Mouse (Mus musculus): ENCODE measurements around the gene Ccdc186.

Gene Ccdc186

DNA sequence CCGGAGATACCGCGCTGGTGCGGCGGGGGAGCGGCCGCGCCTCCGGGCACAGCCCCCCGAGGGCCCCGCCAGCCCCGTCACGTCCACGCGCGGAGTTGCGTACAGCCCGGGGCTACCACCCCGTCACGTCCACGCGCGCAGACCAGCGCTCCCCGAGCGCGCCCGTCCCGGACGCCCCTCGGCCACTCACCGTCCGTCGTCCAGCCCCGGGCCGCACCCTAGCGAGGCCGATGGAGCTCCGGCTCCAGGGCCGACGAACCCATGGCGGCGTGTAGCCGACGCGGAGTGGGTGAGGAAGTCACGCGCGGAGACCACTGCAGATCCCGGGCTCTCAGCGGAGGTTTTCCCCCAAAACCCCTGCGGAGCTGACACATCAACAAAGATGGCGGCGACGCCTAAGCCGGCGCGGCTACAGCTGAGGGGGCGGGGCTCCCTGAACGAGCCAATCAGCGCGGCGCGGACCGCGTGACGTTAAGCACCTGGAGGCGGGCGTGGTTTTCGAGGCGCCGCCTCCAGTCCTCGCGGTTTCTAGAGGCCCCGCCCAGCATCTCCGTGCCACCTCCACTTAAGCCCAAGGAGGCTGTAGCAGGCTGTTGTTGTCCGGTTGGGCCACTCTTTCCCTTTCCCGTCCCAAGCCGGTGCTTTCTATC lies at the start of gene Ccdc186:
Gene Ccdc186, minus strand, starts transcription at position 393 of the 650 bp plus-strand sequence.
- in situ Hi-C loops (cut with MboI, MseI): no loop called here

DNA sequence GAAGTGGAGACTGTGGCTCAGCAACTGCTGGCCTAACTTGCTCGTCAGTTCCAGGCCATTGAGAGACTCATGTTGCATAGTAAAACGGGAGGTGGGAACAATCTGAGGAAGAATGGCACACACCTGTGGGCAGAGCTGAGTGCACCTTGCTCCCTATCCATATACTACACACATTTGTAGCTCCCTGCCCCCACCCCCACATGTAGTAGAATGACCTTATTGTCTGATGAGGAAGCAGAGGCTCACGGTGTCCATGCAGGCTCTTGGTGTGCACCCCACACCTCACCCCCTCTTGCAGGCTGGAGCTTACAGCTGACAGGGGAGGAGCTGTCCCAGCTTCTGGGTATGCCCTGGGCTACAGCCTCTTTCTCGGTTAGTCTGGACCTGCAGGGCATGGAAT lies 45.7 kb upstream of the Ccdc186 start:
- in situ Hi-C loops (cut with MboI, MseI): no loop called here

DNA sequence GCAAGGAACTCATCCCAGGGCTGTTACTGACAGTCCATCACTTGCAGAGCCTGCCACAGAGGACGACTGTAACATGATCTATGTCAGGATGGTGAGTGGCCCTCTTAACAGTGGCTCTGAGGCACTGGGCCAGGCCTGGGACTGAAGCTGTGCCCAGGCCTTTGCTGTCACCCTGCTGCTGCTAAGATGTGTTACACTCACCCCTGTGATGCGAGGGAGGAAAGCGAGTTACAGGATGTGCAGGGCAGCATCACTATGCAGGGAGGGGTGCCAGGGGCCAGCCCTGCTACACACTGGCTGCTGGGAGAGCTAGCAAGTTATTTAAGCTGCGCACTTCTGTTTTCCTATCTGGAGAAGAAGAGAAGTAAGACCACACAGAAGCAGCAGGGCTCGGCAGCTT lies 34.5 kb upstream of the Ccdc186 start:
- in situ Hi-C loops (cut with MboI, MseI): no loop called here

DNA sequence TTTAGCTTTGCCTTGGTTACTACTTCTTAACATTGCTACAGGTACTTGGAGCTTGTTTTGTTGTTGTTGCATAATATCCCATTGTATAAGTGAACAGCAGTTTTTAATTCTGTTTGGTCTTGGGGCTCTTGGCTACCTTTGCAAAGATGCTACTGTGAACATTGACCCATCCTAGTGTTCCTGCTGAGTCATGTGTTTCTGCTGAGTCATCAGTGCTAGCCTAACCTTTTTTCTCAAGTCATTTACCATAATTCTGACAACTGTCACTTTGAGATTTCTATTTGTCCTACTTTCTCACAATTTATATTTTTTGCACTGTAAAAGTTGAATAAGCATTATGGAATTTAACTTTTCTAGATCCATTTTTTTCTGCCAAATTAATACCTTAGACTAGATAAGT lies 30.6 kb upstream of the Ccdc186 start:
- in situ Hi-C loops (cut with MboI, MseI): no loop called here

DNA sequence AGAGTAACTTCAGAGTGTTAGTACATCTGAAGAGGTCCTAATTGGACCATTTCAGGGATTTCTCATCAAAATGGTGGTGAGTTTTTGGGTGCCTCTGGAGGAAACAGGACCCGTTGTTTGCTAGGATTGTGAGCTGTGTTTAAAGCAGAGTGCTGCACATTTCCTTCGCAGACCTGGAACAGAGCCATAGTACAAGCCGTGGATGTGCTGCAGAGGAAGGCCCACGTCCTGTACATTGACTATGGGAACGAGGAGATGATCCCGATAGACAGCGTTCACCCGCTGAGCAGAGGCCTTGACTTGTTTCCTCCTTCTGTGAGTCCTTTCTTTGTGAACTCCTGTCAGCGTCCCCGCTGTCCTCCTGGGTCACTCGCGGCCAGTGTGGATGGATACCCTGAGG lies 21.0 kb upstream of the Ccdc186 start:
- in situ Hi-C loops (cut with MboI, MseI): no loop called here

DNA sequence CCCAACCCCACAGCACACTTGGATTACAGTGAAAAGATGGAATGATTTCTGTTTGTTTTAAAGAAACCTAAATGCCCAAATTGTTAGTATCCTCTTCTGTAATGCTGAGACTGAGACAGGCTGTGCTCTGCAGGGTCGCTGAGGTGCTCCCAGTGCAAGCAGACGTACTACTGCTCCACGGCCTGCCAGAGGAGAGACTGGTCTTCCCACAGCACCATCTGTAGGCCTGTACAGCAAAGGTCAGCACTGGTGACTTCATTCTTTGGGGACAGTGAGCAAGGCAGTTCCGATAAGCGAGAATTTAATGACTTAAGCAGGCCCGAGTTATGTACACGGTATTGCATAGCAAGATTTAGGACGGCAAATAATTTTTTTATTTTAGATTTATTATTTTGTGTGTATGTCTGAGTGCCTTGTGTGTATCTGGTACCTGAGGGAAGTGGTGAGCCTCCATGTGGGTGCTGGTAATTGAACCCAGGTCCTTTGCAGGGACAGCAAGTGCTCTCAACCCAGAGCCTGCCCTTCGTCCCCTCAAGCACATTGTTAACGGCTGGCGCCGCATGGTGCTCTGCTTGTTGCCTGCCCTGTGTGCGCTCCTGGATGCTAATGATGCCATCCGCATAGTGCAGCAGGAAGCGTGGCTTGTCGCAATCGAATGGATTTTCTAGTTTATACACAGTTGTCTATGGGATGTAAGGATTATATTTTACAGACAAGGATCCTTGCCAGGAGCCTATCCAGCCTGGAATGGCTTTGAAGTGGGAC lies 17.1 kb upstream of the Ccdc186 start:
- in situ Hi-C loops (cut with MboI, MseI): no loop called here

DNA sequence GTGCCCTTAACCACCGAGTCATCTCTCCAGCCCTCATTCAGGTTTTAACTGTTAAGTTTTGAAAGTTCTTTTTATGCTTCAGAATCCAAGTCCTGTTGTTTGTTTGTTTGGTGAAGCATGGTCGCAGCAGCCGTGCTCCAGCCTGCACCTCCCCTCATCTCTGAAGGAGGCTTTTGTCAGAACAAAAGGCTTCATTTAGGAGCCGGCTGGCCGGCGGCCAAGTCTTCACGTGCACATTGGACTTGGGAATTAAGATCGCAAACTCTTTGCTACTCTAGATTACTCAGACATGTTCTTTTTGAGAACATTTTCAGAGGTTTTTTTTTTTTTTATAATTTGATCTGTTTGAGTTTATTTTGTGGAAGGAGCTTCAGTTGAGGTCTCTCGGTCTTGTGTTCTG lies 13.3 kb upstream of the Ccdc186 start:
- in situ Hi-C loops (cut with MboI, MseI): no loop called here

DNA sequence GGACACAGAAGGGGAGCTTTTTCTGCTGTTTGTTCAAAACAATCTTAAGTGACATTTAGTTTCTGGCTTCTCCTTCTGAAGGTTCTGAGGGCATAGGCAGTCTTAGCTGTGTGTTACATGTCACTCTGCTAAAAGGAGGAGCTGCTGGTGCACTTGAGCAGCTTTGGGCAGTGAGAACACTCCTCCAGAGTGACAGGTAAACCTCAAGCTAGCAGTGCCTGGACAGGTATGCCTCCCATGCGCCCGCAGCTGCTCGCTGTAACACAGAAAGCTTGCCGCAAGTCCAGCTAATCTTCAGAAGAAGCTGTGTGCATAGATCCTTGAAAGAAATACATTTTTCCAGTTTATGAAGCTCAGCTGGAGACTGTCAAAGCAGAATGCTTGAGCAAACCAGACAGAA lies 8.2 kb upstream of the Ccdc186 start:
- in situ Hi-C loops (cut with MboI, MseI): no loop called here

DNA sequence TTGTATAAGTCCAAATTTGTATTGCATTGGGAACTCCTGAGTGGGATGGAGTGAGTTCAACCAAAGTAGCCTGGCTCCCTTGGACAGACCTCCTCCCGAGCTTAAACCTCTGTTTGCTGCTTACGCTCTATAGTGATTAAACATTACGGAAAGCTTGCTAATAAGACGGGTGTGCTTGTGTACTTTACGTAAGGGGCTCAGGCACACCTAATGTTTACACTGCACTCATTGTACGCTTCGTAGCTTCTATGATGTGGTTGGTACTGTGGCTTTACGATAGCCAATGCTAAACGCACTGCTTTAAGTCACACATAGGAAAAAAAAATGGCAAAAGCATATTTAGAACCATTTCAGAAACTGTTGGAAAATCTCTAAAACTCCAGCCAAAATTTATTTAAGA lies 7.3 kb upstream of the Ccdc186 start:
- in situ Hi-C loops (cut with MboI, MseI): no loop called here

DNA sequence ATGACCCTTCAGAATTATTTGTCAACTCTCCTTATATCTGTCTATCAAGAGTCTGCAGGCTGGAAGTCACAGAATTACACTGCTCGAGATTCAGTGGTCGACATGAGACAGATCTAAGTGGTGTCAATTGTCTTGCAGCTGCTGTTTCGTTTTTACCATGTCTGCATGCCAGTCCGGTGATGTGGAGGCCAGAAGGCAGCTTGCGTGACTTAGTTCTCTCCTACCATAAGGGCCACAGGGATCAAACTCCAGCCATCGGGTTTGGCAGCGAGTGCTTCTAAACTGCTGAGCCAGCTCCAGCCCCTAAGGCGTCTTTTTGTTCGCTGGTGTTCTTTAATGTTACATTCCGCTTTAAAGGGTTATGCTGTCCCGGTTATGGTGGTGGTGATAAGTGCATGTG lies 6.3 kb upstream of the Ccdc186 start:
- in situ Hi-C loops (cut with MboI, MseI): no loop called here

DNA sequence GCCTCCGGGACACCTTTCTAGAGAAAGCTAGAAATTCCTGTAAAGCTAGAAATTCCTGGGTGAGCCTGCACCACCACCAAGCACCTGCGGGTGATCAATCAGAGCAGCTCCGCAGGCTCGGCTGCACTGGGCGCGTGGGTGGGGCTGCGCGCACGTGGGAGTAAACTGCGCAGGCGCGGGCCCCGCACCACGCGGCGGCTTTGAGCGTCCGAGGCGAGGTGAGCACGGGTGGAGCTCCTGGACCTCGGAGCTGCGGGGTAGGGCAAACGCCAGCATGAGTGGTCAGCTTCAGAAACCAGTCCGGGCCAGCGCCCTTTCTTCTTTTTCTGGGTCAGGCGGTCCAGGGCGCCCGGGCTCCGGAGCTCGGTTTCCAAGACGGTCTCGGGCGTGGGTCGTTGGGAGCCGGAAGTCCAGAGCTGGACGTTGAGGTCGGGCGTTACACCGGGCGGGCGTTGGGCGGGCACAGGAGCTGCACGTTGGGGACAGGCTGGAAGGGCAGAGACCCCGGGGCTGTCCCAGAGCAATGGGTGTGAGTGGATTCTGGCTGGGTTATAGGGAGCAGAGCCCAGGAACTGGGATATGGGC lies 4.1 kb upstream of the Ccdc186 start, which contains the start of gene Tdrd1:
Gene Tdrd1, plus strand, starts transcription at position 163 of the 585 bp plus-strand sequence.
- in situ Hi-C loops (cut with MboI, MseI): no loop called here

DNA sequence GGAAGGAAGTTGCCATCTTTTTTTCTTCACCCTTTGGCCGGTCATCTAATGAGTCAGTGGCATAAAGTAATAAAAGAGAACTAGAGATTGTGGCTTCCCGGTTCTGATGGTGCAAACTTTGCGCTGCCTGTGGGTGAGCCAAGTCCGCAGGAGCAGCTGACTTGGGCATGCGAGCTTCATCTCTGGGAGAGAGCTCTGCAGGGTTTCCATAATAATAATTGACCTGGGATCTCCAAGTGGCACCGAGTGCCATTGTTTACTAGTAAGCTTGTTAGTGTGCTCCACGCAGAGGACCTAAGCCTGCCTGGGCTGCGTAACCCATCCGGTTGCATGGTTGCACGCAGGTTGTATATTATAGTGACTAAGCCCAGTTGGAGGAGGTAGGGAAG lies 452 bp upstream of the Ccdc186 start:
- in situ Hi-C loops (cut with MboI, MseI): no loop called here

DNA sequence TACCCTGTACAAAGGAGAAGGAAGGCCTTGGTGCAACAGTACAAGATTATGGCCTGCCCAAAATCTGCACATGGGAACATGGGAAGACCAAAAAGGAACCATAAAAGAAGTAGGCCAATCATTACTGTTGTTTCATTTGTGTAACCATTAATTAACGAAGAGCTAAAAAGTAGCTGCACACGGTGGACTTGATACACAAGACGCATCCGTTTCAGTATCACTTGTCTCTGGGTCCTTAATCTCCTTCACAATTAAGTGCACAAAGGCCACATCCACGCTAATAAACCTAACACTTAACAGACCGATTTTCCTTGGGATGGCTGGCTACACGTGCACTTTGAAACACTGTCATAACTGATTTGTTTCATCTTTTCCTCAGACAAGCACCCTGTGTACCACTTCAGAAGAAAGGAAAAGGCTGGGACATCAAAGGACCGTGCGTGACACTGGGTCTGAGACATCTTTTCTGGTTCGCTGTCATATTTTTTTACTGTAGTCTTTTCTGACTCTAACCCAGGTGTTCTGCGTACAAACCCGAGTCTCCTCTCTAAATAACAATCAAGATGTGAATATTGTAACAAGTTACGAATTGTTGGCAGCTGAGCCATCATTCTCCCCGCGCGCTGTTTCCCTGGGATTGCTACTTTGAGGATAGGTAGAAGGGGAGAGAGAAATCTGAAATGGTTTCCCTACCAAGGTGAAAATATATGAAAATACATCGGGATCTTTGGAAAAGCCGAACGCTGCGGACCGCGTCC lies 771 bp downstream of the Ccdc186 start:
- in situ Hi-C loops (cut with MboI, MseI): no loop called here

DNA sequence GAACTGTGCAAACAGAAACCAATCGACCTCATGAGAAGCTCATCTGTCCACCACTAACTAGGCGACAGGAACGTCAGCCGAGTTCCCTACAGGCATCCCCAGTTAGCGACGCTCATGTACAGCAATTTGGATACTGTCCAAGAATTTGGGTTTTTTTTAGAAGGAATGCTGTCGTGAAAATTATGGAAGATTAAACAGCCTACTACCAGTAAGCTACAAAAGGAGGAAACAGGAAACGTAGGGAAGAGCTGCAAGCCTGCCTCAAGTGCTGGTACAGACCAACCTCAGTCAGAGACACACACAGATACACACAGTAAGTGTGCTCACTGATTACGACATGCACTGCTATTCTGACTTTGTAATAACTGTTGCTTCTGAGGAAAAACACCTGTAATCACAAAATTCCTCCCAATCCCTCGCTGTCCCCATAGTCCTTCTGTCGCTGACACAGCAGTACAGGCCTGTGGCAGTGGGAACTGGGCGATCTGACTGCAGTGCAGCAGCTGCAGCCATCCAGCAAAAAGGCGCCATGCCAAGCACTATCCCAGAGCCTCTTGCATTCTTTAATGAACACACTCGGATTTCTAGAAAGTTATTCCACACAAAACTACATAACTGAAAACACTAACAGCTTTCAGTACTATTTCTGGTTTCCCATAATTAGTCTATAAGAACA lies 4.0 kb downstream of the Ccdc186 start:
- in situ Hi-C loops (cut with MboI, MseI): loop anchor here (10.0 kb wide), 1 partner anchor 233 kb away; no protein-coding TSS in a partner anchor

DNA sequence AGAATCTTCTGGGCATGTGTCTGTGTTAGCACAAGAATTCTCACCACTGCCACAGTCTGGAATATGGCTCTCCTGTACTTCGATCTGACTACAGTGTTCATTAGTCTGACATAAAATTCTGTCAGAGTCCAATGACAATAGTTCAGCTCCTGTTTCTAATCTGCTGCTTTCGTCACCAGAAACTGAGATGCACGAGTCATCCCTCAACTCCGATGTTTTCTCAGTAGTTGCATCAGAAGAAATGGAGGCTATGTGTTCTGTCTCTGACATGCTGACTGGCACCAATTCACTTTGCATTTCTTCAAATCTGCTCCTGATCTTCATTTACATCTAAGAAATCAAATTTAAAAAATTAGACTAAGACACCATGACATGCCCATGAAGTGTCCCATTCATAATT lies 8.6 kb downstream of the Ccdc186 start:
- in situ Hi-C loops (cut with MboI, MseI): loop anchor here (10.0 kb wide), 1 partner anchor 229 kb away; no protein-coding TSS in a partner anchor

DNA sequence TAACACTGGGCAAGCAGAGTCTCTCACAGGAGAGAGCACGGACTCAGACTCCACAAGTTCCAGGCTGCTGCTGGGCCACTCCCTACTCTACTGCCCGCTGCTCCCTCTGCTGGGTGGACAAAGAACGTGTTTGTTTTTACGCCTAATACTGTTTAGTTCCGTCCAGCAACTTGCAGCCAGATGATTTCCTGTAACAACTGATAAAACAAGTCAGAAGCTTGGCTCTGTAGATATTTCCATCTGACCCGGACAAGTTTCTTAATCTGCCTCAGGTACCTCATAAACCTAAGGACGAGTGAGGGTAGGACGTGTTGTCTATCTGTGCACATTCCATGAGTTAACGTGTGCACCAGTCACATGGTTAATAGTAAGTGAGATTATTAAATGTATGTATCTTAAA lies 10.4 kb downstream of the Ccdc186 start:
- in situ Hi-C loops (cut with MboI, MseI): loop anchor here (10.0 kb wide), 1 partner anchor 227 kb away; no protein-coding TSS in a partner anchor

DNA sequence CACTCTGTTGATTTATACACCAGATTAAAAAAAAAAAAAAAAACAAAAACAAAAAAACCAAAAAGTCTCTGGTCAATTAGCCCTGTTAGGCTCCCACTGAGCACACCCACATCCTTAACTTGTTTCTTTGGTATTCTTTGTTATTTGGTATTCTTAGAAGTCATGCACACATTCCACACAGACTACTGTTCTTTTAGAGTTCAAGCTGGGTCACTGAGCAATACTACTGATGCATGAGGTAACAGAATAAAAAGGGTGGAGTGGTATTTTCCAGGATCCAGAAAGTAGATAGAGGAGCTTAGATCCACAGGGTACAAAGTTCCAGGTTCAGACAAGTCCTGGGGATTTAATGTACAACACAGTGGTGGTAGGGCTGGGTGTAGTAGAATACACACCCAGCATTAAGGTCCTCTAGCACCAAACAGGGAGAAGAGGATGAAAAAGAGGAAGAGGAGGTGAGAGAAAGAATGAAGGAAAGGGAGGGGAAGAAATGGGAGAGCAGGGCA lies 11.3 kb downstream of the Ccdc186 start:
- in situ Hi-C loops (cut with MboI, MseI): loop anchor here (10.0 kb wide), 1 partner anchor 226 kb away; no protein-coding TSS in a partner anchor

DNA sequence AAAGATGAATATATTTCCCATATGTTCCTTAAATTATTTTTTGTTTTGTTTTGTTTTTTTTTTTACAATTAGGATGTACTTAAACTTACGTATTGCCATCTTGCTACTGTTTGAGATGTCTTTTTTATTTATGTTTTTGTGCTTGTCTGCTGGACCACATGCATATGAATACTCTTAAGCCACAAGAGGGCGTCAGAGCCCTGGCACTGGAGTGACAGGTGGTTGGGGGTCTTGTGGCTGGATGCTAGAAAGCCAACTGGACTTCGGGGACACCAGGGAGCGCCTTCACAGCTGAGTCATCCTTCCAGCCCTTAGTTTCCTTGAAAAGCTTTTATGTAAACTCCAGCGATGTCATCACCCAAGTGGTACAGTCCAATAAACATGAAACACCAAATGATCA lies 13.2 kb downstream of the Ccdc186 start:
- in situ Hi-C loops (cut with MboI, MseI): no loop called here

DNA sequence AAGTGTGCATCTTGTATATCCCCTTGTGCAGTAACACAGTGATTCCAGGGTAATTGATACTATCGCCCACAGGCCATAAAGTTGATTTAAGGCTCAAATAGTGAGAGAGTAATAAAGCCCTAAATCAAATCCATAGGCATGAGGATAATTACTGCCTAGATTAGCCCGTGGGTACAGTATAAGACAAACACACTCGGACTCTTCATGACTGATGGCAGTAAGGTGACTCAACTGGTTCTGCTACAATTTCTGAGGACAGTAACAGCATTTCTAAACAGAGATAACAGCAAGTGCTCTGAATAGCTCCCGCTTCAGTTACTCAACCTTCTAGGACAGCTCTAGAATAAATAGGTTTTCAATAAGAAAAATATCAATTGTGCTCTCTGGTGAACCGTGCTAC lies 14.9 kb downstream of the Ccdc186 start:
- in situ Hi-C loops (cut with MboI, MseI): no loop called here

DNA sequence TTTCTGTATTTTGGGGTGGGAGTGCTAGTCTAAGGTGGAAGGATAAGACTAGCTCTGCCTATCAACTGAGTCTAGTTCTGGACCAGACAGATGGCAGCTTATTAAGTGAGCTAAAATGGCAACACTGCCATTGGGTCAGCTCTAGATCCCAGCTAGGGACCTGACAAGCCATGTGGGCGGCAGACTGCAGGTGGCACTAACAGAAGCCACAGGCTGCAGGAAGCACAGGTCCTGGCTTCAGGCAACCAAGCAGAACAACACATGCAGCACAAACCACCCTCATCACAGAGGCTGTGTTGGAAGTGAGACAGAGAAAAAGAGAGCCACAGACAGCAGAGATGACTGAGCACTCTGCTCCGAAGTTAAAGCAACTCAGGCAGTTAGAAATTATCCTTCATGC lies 16.6 kb downstream of the Ccdc186 start:
- in situ Hi-C loops (cut with MboI, MseI): no loop called here

DNA sequence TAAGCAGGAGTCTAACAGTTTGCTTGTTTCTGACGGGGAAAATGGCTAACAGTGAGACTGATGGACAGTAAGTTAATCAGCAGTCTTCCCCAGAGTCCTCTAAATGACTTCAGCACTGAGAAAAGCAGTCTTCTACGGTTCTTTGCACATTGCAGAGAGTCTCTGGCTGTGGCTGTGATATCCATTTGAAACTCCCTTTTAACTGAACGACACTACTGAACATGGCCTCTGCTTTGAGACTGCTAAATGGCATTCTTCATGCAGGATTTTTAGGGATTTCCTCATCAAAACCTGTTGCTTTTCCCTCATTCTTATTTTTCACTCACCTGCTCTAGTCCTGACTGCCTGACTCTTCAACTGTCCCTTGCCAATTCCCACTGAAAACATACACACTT lies 19.6 kb downstream of the Ccdc186 start:
- in situ Hi-C loops (cut with MboI, MseI): no loop called here

Data from T-helper 2 cell (primary cell).